Mouse (Mus musculus) layer of hippocampus, adult 18-20 months (tissue): ENCODE data around the gene Tmc2. TPM values are rescaled to one million over a fixed set of nuclear protein-coding genes. Genes with fewer than 3 reads are reported as not detected.

ENCODE experiments used
- DNase-seq, 2 experiments: peaks; one replicate each; pipeline ENCODE4 v3.0.0; 2022; ENCODE audit warnings: low spot score in 2 of 2
- total RNA-seq, 2 experiments: library from RNA; stranded (reverse); gene quantifications; 2 replicates each; pipeline ENCODE4 v1.2.3; 2021

The Tmc2 gene
- total RNA-seq, 2 experiments from 2014 or later, result 0.12 TPM; not detected in 1

DNA sequence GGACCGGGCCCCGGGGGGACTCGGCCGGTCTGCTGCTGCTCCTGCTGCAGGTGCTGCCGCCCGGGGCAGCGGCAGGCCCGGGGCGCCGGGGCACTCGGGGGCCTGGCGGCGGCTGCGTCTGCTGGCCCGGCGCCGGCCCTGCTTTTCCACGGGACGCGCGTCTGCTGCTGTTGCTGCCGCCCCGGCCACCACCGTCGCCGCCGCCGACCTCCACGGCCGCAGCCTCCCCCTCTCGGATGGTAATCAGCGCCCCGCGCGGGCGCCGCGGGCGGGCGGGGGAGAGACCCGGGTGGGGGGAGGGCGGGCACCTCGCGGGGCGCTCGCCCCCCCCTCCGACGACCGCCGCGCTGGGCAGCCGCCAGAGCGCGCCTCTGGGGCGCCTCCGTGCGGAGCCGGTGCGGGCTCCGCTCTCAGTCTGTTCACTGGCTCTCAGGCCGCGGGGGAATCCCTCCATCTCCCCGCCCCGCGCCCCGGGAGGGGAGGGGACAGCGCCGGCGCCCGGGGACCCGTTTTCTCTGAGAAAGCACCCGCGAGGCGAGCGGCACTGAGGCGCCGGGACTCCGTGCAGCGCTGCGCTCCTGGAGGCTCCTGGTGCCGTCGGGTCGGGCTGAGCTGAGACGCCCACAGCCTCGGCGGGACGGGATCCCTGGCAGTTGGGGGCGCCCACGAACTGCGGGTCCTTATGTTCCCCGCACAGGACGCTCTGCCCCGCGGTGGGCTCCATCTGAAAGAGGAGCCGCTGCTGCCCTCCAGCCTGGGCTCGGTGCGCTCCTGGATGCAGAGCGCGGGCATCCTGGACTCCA is 100.5 kb downstream of the Tmc2 start:
- DNase-seq, result peak in 1 of 2 experiments; percentile 59

DNA sequence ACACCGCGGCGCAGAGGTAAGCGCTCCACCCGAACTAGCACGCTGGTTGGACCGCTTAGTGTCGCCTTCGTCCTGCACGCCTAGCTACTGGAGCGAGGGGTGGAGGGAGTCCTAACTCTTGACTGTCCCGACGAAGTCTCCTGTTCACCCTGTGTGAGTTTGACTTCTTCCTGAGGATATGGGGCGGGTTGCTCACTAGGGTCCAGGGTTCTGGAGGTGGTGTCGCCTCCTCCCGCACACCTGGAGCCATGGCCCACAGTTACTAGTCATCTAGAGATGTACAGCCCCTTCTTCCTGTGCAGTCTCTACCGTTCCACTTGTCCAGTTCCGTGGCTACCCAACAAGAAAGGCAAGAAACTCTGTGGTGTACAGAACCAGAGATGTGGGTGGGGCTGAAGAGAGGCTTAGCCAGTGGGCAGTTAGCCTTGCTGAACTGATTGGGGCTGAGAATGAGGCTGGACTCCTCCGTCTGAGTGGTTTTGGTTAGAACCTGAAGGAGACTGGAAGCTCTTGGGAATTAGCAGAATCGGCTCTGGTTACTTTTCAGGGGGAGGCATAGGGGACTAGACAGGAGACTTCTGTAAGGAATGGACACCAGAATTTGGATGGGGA is 101.2 kb downstream of the Tmc2 start:
- DNase-seq, result no peak

DNA sequence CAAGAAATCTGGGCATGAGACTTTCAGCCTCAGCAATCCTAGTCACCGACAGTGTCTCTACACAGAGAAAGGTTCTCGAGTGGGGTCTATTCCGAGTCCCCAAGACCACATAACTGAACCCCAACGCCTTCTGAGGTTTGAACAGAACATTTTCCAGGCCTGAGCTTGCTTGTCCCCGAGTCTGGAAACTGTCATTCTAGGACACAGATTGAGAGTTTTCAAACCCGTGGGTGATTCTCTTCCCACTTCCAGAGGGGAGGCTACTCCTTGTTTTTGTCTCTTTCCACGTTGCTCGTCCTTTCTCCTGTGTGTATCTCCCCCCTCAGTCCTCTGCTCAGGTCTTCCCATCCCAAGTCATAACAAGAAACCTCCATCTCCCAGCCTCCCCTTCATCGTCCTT is 102.6 kb downstream of the Tmc2 start:
- no peak for DNase-seq

DNA sequence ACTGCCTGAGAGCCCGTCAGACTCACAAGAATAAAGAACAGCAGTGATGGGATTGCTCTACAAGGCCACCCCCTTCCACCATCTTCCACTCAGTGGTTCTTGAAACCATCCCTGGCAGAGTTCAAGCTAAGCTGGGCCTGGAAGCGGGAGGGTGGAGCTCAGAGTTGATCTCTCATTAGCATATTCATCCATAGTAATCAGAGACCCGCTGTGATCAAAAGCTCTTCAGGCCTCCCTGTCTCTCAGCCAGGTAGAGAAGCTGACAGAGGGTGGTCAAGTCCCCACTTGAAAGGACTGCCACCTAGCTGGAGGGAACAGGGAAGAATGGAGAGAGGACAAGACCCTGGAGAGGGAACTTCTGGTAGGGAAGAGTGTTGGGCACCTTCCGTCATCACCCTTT is 108.0 kb downstream of the Tmc2 start:
- DNase-seq, result no peak

Other genes starting within 250 kb of the Tmc2 start
- under 1 TPM; 0.28 to 0.37 TPM for gene Tgm3, start 182.8 kb upstream of the Tmc2 start, total RNA-seq
- under 1 TPM in 1 of 2 experiments, not detected in 1; 0.17 TPM for gene Tgm6, start 82.8 kb upstream of the Tmc2 start, total RNA-seq
- gene Snrpb, start 15.8 kb upstream of the Tmc2 start, total RNA-seq, result 100 to 1,000 TPM; 113 to 115 TPM
- gene Nop56, start 79.2 kb downstream of the Tmc2 start, total RNA-seq, result 100 to 1,000 TPM; 122 to 153 TPM
- gene Idh3b, start 89.4 kb downstream of the Tmc2 start, total RNA-seq, result 100 to 1,000 TPM; 316 to 319 TPM
- 1 to 10 TPM; 9.1 to 10.0 TPM for gene Ebf4, start 100.0 kb downstream of the Tmc2 start, total RNA-seq
- 1 to 10 TPM; 5.8 to 7.3 TPM for gene Cpxm1, start 202.4 kb downstream of the Tmc2 start, total RNA-seq
- not detected for gene Gm28372, start 210.0 kb downstream of the Tmc2 start, total RNA-seq
- gene 1700020A23Rik, start 210.1 kb downstream of the Tmc2 start, total RNA-seq, result not detected
- gene Tmem239, start 211.3 kb downstream of the Tmc2 start, total RNA-seq, result not detected
- gene Vps16, start 229.1 kb downstream of the Tmc2 start, total RNA-seq, result 10 to 100 TPM; 85.2 to 87.8 TPM
- 10 to 100 TPM; 23.1 to 23.4 TPM for gene Pced1a, start 229.5 kb downstream of the Tmc2 start, total RNA-seq